Mouse (Mus musculus) spleen, adult 18-20 months (tissue): ENCODE results near the gene Csnk2b.

Source experiments
- DNase-seq, 2 experiments: peaks; one replicate each; pipeline ENCODE4 v3.0.0; 2022; ENCODE audit warnings: mixed read lengths in 2 of 2

Gene Csnk2b

DNA sequence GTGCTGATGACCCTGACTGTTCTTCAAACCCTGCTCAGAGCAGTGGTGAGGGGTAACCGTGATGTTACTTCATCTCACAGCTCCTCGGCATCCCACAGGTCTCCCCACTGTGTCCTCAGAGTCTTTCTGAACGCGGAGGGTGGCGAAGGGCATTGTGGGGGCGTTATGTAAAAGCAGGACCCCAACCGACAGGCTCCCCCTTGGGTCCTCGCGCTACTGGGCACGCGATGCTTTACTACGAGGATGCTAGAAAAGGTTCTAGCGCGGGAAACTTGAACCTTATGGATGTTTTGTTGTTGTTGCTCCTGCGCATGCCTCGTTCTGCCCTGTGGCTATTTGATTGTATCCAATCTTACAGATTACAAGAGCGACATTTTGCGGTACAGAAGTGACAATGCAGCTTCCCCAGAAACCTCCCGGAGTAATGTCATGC, at the start of gene Csnk2b:
Gene Csnk2b, minus strand, starts transcription at position 183 of the 433 bp plus-strand sequence.
- DNase-seq = peak in 1 of 2 experiments; percentile 24

GRCm38 (mm10) chr17:35168541-35169207, 46.8 kb upstream of the Csnk2b start:
- no peak for DNase-seq

DNA sequence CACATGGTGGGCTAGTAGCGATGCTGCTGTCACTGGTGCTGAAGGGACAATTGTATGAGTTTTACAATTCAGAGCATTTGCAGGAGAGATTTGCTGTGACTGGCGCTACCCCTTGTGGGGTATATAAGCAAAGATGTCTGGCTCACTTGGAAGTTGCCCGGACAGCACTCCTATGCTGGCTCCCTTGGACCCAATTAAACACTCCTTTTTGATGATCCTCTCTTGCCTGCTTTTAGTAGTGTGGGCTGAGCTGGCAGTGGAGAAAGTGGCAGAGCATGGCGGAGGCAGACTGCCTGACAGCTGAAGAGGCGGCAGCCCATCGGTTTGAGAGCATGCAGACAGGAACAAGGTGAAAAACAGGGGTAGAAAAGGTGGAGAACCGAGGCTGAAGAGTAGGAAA, 45.9 kb upstream of the Csnk2b start:
- no peak for DNase-seq

GRCm38 (mm10) chr17:35166352-35167035, 44.6 kb upstream of the Csnk2b start:
- peak in 1 of 2 experiments; percentile 69 for DNase-seq

DNA sequence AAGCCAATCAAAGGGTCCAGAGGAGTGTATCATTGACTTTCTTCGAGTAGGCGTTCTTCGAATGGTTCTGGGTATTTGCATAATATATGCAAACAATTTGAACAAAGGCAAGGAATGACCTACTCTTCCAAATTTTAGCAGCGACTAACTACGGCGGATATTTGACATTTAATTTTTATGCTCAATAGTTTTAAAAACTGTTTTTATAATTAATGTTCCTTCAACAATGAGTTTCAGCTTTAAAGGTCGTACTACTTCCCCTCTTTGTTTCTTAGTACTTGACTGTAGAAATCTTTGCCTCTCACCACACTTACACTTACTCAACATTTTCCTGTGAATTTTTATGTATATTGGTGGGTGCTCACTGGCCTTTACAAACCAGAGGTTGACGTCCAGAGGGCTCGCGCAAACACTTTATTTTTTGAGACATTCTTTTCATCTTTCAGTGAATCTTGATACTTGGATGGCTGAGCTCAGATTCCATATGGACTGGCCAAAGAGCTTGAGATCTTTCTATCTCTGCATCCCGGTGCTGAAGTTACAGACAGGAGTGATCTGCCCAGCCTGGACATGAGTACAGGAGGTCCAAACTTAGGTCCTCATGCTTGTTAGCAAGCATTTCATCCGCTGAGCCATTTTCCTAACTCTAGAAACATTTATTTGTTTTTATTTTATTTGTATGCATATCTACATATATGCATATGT, 43.8 kb upstream of the Csnk2b start:
- no peak for DNase-seq

DNA sequence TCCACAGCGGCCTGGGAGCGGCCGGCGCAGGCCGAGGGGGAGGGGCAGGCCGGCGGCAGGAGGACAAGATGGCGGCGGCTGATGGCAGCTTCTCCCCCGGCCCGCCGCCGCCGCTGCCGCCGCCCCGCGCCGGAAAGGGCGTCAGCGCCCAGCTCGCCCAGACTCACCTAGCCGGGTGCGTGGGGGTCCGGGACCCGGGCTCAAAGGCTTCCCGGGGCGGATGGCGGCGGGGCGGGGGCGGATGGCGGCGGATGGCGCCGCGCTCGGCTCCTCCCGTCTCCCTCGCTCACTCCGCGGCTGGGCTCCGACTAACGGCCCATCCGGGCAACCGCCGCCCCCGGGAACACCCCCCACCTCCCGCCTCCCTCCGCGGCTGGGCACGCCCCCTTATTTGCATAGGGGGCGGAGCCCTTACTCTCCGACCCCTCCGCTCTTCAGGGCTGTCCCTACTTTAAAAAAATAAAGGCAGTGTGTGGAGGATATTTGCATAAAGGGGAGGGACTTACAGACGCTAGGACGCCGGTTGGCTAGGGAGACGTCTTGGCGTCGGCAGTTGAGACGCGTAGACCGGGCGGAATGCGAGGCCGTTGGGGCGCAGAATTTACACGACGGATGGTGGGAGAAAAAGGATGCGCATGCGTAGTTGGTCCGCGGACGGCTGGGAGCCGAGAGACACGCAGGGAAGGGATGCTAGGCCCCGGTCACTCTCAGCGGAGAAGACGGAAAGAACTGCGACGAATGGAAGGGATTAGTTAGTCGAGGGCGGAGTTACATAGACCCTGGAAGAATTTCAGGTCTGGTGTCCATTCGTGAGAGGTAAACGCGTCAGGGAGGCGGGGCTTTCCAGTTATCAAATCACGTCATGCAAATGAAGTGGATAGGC, 43.0 kb upstream of the Csnk2b start, which contains the start of gene Prrc2a:
Gene Prrc2a, minus strand, starts transcription at position 330 of the 883 bp plus-strand sequence.
- DNase-seq = peak; percentile 94

GRCm38 (mm10) chr17:35164218-35164567, 42.3 kb upstream of the Csnk2b start:
- DNase-seq = no peak

DNA sequence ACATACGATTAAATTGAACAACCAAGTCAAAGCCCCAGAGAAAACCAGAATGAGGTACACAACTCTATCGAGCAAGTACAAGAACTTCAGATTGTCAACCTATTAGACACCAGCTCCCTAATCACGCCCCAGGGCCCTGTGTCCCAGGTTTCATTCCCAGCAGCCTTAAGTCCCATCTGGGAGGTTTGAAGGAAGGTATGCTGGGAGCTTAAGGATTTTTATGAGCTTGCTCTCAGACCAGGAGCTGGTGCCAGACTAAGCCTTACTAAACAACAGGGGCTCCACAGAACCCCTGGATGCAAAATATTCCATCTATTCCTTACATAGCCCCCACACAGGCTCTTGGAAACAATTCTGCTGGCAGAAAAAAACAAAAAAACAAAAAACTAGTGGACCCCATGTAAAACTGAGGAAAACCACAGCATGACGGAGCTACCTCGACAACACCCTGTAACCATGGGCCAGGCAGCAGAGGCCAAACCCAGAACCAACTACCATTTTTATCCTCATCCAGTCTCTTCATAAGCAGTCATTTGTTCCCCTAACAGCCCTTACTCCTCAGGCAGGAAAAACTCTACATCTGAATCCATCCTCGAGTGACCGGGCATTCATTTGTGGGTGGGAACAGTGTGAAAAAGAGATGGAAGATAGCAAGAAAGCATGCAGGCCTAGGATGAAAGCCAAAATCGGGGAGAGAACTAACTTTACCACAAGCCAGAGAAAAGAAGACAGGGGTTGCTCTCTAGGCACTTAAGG, 41.7 kb upstream of the Csnk2b start:
- DNase-seq = no peak

DNA sequence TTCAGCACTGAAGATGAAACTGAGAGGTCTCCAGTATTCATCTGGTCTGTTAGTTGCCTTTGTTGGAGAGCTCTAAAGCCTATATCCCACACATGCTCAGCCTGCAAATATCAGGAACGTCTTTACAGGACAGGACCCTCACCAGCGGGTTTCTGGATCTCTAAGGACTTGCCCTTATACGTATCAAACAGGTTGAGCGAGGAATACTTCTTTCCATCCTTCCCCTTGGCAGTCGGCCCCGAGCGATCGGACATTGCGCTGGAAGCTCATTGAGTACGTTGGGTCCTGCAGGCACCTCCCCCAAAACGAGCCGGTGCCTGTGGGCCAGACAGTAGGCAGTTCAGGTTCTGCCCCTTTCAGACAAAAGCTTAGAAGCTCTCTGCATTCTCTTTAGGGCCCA, 40.9 kb upstream of the Csnk2b start:
- no peak for DNase-seq

DNA sequence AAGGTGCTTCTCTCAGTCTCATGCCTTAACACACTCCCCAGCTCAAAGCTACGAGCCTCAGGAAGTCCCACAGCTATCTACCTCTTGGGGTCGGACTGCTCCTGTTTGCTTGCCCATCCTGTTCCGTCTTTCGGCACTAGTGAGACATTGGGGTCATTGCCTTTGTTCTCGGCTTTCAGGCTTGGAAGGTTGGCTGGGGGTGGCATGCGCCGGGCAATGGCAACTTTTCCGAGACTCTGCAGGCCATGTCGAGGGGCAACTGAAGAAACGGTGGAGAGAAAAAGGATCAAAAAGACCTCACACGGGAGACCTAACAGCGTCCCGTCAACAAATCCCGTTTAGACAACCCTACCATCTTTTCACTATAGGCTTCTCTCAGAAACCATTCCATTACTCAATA, 40.3 kb upstream of the Csnk2b start:
- no peak for DNase-seq

- DNase-seq = no peak
These were observed 39.6 kb upstream of the Csnk2b start for GRCm38 (mm10) chr17:35161421-35161820.

- no peak for DNase-seq
These were observed 37.8 kb upstream of the Csnk2b start for GRCm38 (mm10) chr17:35159638-35160037.

DNA sequence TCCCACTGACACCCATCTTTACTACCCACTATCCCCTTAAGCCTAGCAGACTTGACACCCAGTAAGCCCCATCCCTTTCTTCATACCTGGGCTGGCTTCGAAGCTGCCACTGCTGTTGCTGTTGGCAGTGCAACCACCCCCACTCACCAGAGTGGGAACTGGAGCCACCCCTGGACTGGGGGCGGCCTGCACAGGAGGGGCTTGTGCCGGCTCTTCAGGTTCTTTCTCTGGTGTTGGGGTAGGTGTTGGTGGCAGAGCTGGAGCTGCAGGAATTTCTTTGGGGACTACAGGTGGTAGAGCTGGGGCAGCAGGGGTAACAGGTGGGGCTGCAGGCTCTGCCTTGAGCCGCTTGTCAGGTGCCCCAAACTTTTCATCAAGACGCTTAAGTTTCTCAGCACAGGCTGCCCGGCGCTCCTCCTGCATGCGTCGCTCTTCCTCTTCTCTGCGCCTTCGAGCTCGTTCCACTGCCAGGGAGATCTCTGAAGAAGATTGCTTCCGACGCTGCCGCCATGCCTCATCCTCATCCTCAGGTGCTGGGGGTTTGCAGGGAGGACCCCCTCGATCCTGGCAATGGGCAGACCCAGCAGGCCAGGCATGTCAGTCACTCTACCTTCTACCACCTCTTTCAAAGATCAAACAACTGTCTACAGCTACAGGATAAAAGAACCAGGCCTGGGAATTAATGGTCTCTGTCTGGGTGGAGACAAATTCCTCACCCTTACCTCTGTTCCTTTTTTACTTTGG, 37.2 kb upstream of the Csnk2b start:
- no peak for DNase-seq

- DNase-seq = no peak
These were observed 35.9 kb upstream of the Csnk2b start for GRCm38 (mm10) chr17:35157661-35158175.

GRCm38 (mm10) chr17:35157254-35157653, 35.4 kb upstream of the Csnk2b start:
- DNase-seq = no peak

DNA sequence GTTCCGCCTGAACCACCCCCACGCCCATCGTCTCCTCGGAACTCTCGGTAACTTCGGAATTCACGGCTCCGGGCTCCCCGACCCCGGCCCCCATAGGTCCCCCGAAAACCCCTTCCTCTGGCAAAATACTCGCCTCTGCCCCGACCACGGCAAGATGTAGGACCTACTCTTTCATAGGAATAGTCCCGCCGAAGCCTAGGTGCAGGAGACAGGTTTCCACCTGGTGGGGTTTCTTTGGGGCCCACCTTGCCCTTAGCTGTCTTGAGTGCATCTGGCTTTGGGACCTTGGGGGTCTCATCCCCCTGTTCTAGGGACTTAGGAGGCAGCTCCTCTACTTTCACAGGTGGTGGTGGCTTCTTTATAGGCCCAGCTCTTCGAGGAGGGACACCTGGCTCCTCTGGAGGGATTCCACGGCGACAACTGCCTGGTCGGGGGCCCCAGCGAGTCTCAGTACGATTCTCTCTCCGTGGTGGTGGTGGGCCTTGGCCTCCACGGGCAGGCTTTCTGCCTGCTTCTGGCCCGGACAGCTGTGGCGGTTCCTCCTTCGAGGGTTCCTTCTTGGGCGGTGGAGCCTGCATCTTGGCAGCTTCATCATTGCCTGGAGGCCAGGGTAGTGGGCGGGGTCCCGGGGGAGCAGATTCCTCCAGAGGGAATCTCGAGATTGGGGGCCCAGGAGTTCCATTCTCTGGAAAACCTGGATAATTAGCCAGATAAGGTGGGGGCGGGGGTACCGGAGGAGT, 34.8 kb upstream of the Csnk2b start:
- no peak for DNase-seq

DNA sequence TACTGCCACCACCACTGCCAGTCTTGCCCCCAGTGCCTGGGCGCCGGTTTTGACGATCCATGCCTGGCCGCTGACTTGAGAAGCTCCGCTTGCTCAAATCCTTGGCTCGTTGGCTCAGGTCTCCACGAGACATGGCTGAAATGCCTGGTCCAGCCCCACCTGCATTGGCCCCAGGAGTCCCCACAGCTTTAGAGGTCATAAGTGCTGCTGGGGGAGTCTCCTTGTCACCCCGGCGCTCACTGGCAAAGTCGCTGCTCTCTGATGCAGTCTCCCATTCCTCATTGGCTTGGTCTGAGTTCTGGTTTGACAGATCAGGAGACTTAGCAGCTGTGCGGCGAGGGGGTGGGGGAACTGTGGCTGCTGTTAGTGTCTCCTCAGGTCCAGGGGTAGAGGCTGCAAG, 33.6 kb upstream of the Csnk2b start:
- no peak for DNase-seq

DNA sequence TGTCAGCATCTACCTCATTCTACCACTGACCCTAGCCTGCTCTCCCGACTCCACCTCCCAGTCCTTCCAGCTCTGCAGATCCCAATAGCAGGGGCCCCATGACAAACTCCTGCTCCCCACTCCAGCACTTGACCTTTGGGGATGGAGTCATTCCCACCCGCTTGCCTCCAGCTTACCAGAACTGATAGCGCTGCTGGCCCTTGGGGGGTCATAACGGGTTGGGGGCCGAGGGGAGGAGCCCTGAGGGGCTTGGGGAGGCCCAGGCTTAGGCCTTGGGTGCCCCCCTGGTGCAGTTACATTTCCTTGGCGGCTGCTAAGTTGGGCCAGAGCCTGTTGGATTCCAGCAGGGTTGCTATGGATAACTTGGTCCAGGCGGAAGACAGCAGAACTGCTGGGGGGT, 32.8 kb upstream of the Csnk2b start:
- DNase-seq = no peak

GRCm38 (mm10) chr17:35153931-35154330, 32.1 kb upstream of the Csnk2b start:
- DNase-seq = no peak

- no peak for DNase-seq
These were observed 31.2 kb upstream of the Csnk2b start for GRCm38 (mm10) chr17:35153077-35153476.
